Mouse (Mus musculus) T-helper 2 cell (primary cell): ENCODE data around the gene Glo1.

Experiments used
- in situ Hi-C: fragments of 300-600 bp; cut with MboI, MseI; formaldehyde crosslinking; loops from one replicate; pipeline ENCODE4 v1.15.1; 2025; ENCODE audit warnings: high pct_unique_total_duplicates

Glo1 gene

GRCm38 (mm10) chr17:30536651-30537050 is 90.0 kb downstream of the Glo1 start:
- in situ Hi-C loops: no loop called here
